Mouse (Mus musculus) brain, embryonic 14.5 days (tissue): Measurements from ENCODE around the gene Cd19.

Source experiments
- CTCF ChIP-seq: fragments of 200-500 bp; IDR thresholded peaks from 2 replicates; pipeline ENCODE4 v1.5.1; 2012; ENCODE audit warnings: inconsistent platforms, mild to moderate bottlenecking, moderate library complexity, borderline replicate concordance; ENCODE audit not compliant: insufficient read depth, insufficient read length; ENCODE audit errors: extremely low read depth
- POLR2A ChIP-seq: fragments of 200-500 bp; IDR thresholded peaks from 2 replicates; pipeline ENCODE4 v1.6.1; 2012; ENCODE audit warnings: mild to moderate bottlenecking, inconsistent platforms, borderline replicate concordance; ENCODE audit not compliant: poor library complexity, insufficient read depth, insufficient read length, severe bottlenecking; ENCODE audit errors: extremely low read depth

DNA sequence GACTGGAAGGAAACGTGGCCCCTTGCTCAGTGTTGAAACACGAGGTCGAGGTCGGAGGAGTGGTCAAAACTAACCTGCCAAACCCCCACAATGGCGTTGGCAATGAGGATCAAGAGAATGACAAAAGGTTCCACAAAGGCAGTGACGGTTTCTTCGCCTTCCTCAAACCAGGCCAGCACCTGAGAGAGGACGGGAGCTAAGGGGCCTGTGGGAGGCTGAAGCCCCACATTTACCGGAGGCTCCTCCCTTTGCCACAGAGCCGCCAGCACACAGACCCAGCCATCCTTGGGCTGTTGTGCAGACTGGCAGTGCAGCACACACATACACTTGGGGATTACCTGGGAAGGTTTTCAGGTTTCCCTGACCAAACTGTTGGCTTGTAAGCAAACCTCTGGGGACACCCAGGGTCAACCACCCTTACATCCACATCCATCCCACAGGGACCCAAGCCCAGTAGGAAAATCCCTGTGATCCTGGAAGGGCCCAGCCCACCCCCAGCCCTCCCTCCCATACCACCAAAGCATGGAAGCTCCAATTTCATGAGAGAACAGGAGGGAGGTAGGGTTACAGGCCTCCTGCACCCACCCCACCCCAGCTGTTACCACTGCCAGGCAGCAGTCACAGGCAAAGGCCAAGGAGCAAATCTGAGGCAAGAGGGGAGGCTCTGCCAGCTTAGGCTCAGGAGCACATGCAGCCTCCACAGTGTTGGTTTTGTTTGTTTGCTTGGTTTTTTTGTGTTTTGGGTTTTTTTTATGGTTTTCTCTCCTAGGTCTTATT is 46.1 kb upstream of the Cd19 start:
- TF ChIP-seq POLR2A (no peak), CTCF (no peak)
